Mouse (Mus musculus): ENCODE results near the gene Tjp1.

DNA sequence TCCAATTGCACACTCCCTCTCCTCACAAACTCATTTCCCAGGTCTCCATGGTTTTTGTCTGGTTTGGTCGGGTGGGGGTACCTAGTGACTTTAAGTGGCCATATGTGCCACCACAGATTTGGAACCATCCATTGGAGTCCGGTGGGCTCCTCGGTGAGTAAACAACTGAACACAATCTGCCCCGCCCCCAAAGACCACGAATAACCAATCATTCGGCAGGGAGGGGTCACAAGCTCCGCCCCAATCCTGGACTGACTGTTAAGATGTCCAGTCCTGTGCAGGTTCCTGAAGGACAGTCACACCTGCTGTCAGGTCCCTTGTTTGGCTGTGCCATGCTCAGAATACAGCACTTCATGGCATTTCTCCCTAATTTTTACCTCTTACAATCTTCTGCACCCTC, 37.1 kb downstream of the Tjp1 start:
- TF ChIP-seq CTCF (IDR thresholded peaks at IDR 0.05; ENCODE audit: control insufficient read depth, insufficient read depth, insufficient read length) (no peak), CEBPB (IDR thresholded peaks at IDR 0.05; ENCODE audit: low read depth) (no peak), MYOD1 (IDR thresholded peaks at IDR 0.05; ENCODE audit: control insufficient read depth, insufficient read length, low read depth) (no peak), USF1 (IDR thresholded peaks at IDR 0.05; ENCODE audit: low read depth) (no peak), MAX (IDR thresholded peaks at IDR 0.05) (no peak), MYOG (IDR thresholded peaks at IDR 0.05; ENCODE audit: control insufficient read depth, extremely low read depth, insufficient read length) (no peak), FOSL1 (IDR thresholded peaks at IDR 0.05; ENCODE audit: insufficient read depth, low read length, poor library complexity, severe bottlenecking) (no peak)
